Mouse (Mus musculus) hindbrain, embryonic 12.5 days (tissue): Measurements from ENCODE around the gene Gtf2h5. TPM values are rescaled to one million over a fixed set of nuclear protein-coding genes. Genes with fewer than 3 reads are reported as not detected.

Experiments
- ATAC-seq: fragments of 200-750 bp; cut with Nextera tagmentation; 2 replicates; pipeline ENCODE4 v1.8.0; 2017; ENCODE audit warnings: moderate TSS enrichment; ENCODE audit not compliant: low FRiP score
- H3K27ac ChIP-seq: fragments of 300-500 bp; sonication (generic); 2 replicates; pipeline ENCODE4 v1.5.1; 2016; ENCODE audit warnings: mild to moderate bottlenecking
- H3K27me3 ChIP-seq: fragments of 300-500 bp; sonication (generic); 2 replicates; pipeline ENCODE4 v1.6.1; 2016; ENCODE audit warnings: mild to moderate bottlenecking
- H3K36me3 ChIP-seq: fragments of 300-500 bp; sonication (generic); 2 replicates; pipeline ENCODE4 v1.6.1; 2016; ENCODE audit warnings: mild to moderate bottlenecking
- H3K4me1 ChIP-seq: fragments of 300-500 bp; sonication (generic); 2 replicates; pipeline ENCODE4 v1.6.1; 2016
- H3K4me2 ChIP-seq: fragments of 300-500 bp; sonication (generic); replicated peaks from 2 replicates; pipeline ENCODE4 v1.6.1; 2016; ENCODE audit warnings: mild to moderate bottlenecking
- H3K4me3 ChIP-seq: fragments of 300-500 bp; sonication (generic); 2 replicates; pipeline ENCODE4 v1.5.1; 2016; ENCODE audit warnings: mild to moderate bottlenecking
- H3K9ac ChIP-seq: fragments of 300-500 bp; sonication (generic); 2 replicates; pipeline ENCODE4 v1.6.1; 2016; ENCODE audit warnings: mild to moderate bottlenecking, moderate library complexity
- H3K9me3 ChIP-seq: fragments of 300-500 bp; sonication (generic); replicated peaks from 2 replicates; pipeline ENCODE4 v1.6.1; 2016; ENCODE audit warnings: mild to moderate bottlenecking
- WGBS: fragments of 180-500 bp; shearing (Covaris S2); methylation state at CpG from one replicate; pipeline ENCODE4 v1.1.7; 2016; 5-methylcytosine and 5-hydroxymethylcytosine counted together
- polyA plus RNA-seq: library from polyadenylated mRNA; unstranded; fragments of >200 nt; fragmentation: Nextera tagmentation; extraction: Ambion mirVana; gene quantifications from 2 replicates; pipeline ENCODE4 v1.2.1, GENCODE M21; 2016

The Gtf2h5 gene
- 155 and 160 TPM in 2 replicates for polyA plus RNA-seq

DNA sequence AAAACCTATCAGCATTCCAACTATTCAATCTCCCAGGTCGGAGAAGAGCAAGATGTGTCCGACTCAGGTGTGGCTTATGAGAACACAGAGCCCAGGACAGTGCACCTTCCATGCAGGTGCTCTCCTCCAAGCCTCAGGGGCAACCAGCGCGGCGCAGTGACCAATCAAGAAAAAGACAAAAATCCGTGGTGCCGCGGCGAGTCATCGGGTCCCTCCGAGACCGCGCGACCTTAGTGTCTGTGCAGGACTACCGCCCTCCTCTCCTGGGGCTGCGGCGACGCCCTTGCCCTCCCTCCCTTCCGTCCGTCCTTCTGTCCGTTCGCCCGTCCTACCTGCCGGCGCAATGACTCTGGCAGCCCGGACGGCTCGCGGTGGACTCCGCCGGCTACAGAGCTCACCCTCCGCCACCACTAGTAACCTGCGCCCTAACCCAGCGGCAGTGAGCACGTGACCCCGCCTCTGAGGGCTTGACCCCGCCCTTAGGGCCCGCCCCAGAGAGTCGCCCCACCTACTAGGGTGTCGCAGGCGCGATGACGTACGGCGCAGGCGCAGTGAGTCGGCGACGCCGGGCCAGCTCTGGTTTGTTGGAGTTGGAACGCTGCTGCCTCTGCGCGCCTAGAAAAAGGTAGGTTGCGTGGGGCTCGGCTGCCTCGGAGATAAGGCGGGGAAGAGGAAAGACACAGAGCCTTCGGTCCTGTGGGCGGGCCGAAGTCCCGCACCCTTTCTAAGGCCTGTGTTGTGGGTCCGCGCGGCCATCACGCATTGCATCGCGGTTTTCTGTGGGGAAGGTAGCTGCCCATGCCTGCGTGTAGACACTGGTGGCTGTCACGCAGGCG lies at the start of gene Gtf2h5, which contains the start of gene Serac1:
Gene Gtf2h5, plus strand, starts transcription at position 500 of the 836 bp plus-strand sequence.
Gene Serac1, minus strand, starts transcription at position 455 of the 836 bp plus-strand sequence.
- Histone ChIP-seq H3K4me3 (peak within 1 kb of the TSS; percentile 80), H3K9me3 (no peaks in the 10 kb centered on the region), H3K36me3 (peaks cover 6% of the 10 kb centered on the region), H3K27ac (peak within 1 kb of the TSS; percentile 90), H3K9ac (peak within 1 kb of the TSS; percentile 86), H3K4me1 (peaks cover 13% of the 10 kb centered on the region), H3K27me3 (no peaks in the 10 kb centered on the region), H3K4me2 (peak within 1 kb of the TSS; percentile 74)
- peak; percentile 95 for ATAC-seq
- WGBS: under 1% methylated on average over 61 of the region's 70 CpGs

DNA sequence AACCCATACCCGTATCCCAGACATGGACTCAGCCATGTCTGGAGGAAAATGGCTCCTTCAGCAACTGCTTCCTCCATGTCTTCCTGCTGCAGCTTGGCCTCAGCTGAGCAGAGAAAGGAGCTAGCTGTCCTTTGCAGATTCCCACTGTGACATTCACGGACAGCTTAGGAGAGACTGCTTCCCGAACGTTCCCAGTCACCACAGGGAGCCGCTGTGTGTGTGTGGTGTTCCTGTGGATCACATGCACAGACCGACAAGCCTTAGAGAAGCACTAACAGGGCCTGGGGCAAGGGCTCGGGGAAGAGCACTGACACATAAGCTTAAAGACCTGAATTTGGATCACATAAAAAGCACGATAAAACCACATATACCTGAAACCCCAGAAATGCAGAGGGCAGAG lies 43.9 kb upstream of the Gtf2h5 start:
- H3K9me3 ChIP-seq: no peaks in the 10 kb centered on the region
- no peaks in the 10 kb centered on the region for H3K4me1 ChIP-seq
- no peak for ATAC-seq
- no peaks in the 10 kb centered on the region for H3K36me3 ChIP-seq
- no peak overlapping the region for H3K9ac ChIP-seq
- H3K27ac ChIP-seq: no peak overlapping the region
- H3K4me2 ChIP-seq: no peak overlapping the region
- H3K4me3 ChIP-seq: no peak overlapping the region
- 37% methylated on average over 8 of the region's 8 CpGs for WGBS
- H3K27me3 ChIP-seq: no peaks in the 10 kb centered on the region; the same call in 1 of the 2 replicates

DNA sequence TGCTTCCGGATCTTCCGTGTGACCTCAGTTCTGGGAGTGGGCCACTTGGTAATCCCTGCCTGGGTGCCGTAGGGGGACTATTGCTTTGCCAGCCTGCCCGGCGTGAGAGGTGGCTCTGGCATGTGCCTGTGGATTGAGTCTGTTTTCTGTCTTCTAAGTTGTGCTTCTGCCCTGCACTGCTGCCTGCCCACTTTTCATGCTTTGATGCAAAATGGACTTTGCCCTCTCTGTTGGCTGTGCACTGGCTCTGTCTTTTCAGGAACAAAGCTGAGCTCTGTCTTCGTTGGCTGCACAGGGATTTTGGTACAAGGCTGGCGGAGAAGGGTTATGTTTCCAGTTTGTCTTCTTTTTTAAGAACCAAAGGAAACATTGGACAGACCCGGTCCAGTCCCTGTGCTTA lies 43.1 kb upstream of the Gtf2h5 start:
- Histone ChIP-seq H3K9ac (no peak overlapping the region), H3K4me1 (no peaks in the 10 kb centered on the region), H3K36me3 (no peaks in the 10 kb centered on the region), H3K27me3 (no peaks in the 10 kb centered on the region; the same call in 1 of the 2 replicates), H3K9me3 (no peaks in the 10 kb centered on the region), H3K4me3 (no peak overlapping the region), H3K27ac (no peak overlapping the region), H3K4me2 (no peak overlapping the region)
- WGBS: 87% methylated on average over 8 of the region's 8 CpGs
- no peak for ATAC-seq

DNA sequence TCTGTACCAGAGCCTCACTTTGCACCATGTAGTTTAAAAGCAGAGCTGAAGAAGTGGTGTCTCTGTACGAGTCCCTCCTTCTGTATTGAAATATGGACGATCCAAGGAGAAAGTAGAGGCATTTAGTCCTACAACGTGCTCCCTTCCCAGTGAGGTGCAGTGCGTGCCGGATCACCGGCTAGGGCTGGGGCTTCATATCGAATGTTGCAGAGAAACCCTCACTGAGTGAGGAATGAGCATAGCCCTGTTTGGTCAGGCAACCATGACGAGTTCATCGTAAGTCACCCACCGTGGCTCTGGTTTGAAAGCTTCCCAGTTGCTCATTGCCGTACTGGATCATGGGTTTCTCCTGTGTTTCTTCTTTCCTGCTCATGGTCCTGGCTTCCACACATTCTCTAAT lies 42.7 kb upstream of the Gtf2h5 start:
- Histone ChIP-seq H3K4me1 (no peaks in the 10 kb centered on the region), H3K27me3 (no peaks in the 10 kb centered on the region; the same call in 1 of the 2 replicates), H3K9ac (no peak overlapping the region), H3K4me2 (no peak overlapping the region), H3K9me3 (no peaks in the 10 kb centered on the region), H3K27ac (no peak overlapping the region), H3K36me3 (no peaks in the 10 kb centered on the region), H3K4me3 (no peak overlapping the region)
- WGBS: 88% methylated on average over 11 of the region's 11 CpGs
- ATAC-seq: no peak

DNA sequence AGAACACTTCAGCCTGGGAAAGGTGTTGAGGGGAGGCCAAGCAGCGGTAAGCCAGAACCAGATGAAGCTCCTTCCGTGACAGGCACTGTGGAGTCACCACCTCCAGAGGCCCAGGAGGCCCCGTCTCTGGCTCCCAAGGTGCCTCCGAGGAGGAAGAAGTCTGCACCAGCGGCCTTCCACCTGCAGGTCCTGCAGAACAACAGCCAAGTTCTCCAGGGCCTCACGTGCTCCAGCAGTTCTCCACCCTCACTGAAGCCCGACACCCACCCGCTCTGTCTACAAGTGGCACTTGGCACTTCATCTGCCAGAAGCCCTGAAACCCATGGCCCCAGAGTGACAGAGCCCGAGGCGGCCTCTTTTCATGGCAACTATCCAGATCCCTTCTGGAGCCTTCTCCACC lies 42.1 kb upstream of the Gtf2h5 start:
- 93% methylated on average over 10 of the region's 10 CpGs for WGBS
- ATAC-seq: no peak
- no peak overlapping the region for H3K9ac ChIP-seq
- no peaks in the 10 kb centered on the region; the same call in 1 of the 2 replicates for H3K27me3 ChIP-seq
- no peak overlapping the region for H3K27ac ChIP-seq
- H3K4me1 ChIP-seq: no peaks in the 10 kb centered on the region
- no peaks in the 10 kb centered on the region for H3K9me3 ChIP-seq
- H3K4me2 ChIP-seq: no peak overlapping the region
- no peak overlapping the region for H3K4me3 ChIP-seq
- peaks cover 4% of the 10 kb centered on the region for H3K36me3 ChIP-seq

DNA sequence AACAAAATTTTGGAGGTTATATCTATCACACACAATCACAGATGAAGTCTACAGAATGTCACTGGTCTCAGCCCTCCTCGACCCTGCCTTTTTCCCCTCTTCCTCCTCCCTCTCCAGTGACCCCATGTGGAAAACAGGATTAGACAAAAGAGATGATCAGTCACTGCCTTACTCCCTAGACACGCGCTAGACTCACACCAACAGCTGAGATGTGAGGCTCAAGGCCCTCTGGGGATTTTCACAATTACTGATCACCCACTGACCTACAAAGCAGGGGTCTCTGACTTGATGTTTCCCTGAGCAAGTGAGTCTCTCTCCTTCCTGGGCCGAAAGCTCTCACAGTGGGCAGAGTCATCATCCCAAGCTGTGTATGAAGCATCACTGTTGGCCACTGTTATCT lies 26.8 kb upstream of the Gtf2h5 start:
- H3K27me3 ChIP-seq: no peaks in the 10 kb centered on the region
- H3K4me2 ChIP-seq: no peak overlapping the region
- H3K4me3 ChIP-seq: no peak overlapping the region
- 0 out of 2 replicates have a peak, but pooled peaks cover 3% of the 10 kb centered on the region for H3K4me1 ChIP-seq
- H3K36me3 ChIP-seq: peaks cover 39% of the 10 kb centered on the region; the same call in 1 of the 2 replicates
- H3K9ac ChIP-seq: no peak overlapping the region
- no peaks in the 10 kb centered on the region for H3K9me3 ChIP-seq
- no peak overlapping the region for H3K27ac ChIP-seq
- 42% methylated on average over 4 of the region's 4 CpGs for WGBS
- no peak for ATAC-seq

DNA sequence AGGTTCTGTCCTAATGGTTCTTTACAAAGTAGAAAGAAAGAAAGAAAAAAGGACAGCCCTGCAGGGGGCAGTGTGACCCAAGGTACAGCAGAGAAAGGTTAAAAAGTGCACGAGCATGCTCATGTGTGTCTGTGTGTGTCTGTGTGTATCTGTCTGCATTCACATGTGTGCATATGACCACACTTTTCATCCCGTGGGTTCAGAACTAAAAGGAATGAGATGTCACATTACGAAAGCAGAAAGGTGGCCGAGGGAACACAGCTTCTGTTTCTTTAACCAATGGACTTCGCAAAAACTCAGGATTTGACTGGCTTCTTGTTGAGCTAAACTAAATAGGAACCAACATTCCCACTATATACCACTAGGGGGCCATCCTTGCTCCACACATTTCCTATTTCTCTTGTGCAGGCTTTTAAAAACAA lies 24.6 kb upstream of the Gtf2h5 start:
- WGBS: 27% methylated on average over 5 of the region's 5 CpGs
- ATAC-seq: no peak
- H3K4me2 ChIP-seq: no peak overlapping the region
- H3K9me3 ChIP-seq: no peaks in the 10 kb centered on the region
- no peaks in the 10 kb centered on the region for H3K27me3 ChIP-seq
- H3K4me1 ChIP-seq: 0 out of 2 replicates have a peak, but pooled peaks cover 3% of the 10 kb centered on the region
- no peak overlapping the region for H3K27ac ChIP-seq
- H3K36me3 ChIP-seq: peaks cover 36% of the 10 kb centered on the region; the same call in 1 of the 2 replicates
- H3K9ac ChIP-seq: no peak overlapping the region
- no peak overlapping the region for H3K4me3 ChIP-seq

DNA sequence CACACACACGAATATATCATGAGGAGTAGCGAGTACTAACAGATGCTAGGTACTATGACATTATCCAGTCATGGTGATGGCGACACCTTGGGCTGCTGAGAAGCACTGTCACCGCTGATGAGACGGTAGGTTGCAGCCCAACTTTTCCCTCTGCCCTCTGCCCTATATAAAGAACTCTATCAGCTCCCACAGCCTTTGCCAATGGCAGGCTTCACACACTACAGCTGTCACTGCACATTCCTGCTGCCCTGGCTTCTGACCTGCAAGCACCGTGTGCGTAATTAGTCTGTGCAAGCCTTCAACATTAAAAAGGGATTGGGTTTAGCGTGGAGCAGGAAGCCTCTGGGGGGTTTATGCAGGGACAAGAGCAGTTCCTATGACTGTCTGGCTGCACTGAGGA lies 16.8 kb upstream of the Gtf2h5 start:
- Histone ChIP-seq H3K36me3 (peaks cover 65% of the 10 kb centered on the region), H3K4me2 (no peak overlapping the region), H3K27ac (no peak overlapping the region), H3K4me1 (no peaks in the 10 kb centered on the region), H3K27me3 (no peaks in the 10 kb centered on the region), H3K9ac (no peak overlapping the region), H3K4me3 (no peak overlapping the region), H3K9me3 (no peaks in the 10 kb centered on the region)
- no peak for ATAC-seq
- WGBS: 78% methylated on average over 8 of the region's 8 CpGs

DNA sequence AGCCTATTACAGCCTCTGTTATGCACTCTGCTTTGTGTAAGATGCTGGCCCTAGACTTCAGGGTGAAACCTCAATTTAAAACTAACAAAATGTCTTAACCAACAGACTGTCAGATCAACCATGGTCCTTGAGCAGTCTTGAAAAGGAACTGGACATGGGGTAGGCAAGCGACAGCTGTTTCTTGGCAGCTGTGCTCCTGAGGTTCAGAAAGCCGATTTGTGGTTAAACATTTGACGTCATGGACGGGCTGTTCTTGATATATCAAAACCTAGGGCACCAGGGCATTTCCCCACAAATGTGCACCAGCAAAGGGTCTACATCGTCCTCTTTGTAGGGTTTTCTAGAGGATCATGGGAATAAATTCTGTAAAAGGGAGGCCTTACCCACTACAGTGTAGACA lies 16.1 kb upstream of the Gtf2h5 start:
- H3K27me3 ChIP-seq: no peaks in the 10 kb centered on the region
- H3K9ac ChIP-seq: no peak overlapping the region
- no peaks in the 10 kb centered on the region for H3K9me3 ChIP-seq
- WGBS: 92% methylated on average over 5 of the region's 5 CpGs
- no peaks in the 10 kb centered on the region for H3K4me1 ChIP-seq
- no peak overlapping the region for H3K4me3 ChIP-seq
- peaks cover 62% of the 10 kb centered on the region for H3K36me3 ChIP-seq
- no peak overlapping the region for H3K4me2 ChIP-seq
- ATAC-seq: no peak
- H3K27ac ChIP-seq: no peak overlapping the region

DNA sequence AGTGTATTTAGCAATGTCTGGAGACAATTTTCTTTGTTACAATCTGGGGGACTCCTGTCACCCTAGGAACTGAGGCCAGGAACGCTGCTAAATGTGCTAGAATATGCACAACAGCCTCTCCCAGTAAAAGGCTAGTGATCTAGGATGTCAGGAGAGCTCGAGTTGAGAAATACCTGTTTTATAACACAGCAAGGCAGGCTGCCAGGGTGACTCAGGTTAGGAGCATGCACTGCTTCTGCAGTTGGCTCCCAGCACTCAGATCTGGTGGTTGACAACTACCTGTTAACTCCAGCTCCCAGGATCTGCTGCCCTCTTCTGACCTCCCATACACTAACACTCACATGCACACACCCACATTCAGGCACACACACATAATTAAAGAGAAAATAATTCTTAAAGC lies 13.6 kb upstream of the Gtf2h5 start:
- no peaks in the 10 kb centered on the region for H3K9me3 ChIP-seq
- WGBS: 83% methylated on average over 2 of the region's 2 CpGs
- H3K4me2 ChIP-seq: no peak overlapping the region
- H3K36me3 ChIP-seq: peaks cover 71% of the 10 kb centered on the region
- H3K4me3 ChIP-seq: no peak overlapping the region
- no peaks in the 10 kb centered on the region for H3K27me3 ChIP-seq
- H3K9ac ChIP-seq: no peak overlapping the region
- H3K27ac ChIP-seq: no peak overlapping the region
- ATAC-seq: no peak
- H3K4me1 ChIP-seq: no peaks in the 10 kb centered on the region

DNA sequence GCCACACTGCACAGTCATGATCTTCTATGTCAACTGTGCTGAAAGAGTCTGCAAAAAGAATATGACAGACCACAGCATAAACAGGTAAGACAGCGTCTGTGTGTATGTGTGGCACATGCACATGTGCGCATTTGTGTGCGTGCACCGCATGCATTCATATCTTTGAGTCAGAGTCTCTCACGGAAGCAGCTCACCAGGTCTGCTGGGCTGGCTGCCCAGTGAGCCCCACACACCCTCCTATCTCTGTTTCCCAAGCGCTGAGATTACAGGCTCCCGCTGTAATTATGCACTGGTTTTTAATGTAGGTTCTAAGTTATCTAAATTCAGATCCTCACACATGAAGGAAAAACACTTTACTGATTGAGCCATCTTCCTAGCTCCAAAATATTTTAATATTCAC lies 12.0 kb upstream of the Gtf2h5 start:
- H3K4me1 ChIP-seq: no peaks in the 10 kb centered on the region
- no peak for ATAC-seq
- no peaks in the 10 kb centered on the region for H3K9me3 ChIP-seq
- WGBS: 98% methylated on average over 7 of the region's 7 CpGs
- H3K9ac ChIP-seq: no peak overlapping the region
- no peak overlapping the region for H3K4me3 ChIP-seq
- no peak overlapping the region for H3K27ac ChIP-seq
- peaks cover 84% of the 10 kb centered on the region for H3K36me3 ChIP-seq
- H3K27me3 ChIP-seq: no peaks in the 10 kb centered on the region
- H3K4me2 ChIP-seq: no peak overlapping the region

DNA sequence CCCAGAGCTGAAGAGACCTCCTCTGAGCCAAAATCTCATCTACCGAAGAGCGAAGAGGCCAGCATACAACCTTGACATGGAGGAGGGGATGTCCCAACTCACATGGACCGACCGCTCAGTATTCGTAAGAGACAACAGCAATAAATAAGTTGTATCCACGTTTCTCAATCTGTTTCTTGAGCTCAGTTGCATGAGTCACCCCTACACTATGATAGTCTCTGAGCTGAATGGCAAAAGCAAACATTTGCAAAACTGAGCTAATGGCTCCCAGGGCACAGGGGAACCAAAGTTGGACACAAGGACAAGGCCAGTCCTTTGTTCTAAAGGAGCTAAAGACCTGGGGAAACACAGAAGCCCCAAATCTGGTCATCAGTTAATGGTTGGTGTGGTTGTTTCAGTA lies 9.7 kb upstream of the Gtf2h5 start:
- WGBS: 93% methylated on average over 6 of the region's 6 CpGs
- no peak overlapping the region for H3K4me2 ChIP-seq
- no peaks in the 10 kb centered on the region for H3K27me3 ChIP-seq
- no peak overlapping the region for H3K27ac ChIP-seq
- no peak overlapping the region for H3K9ac ChIP-seq
- H3K9me3 ChIP-seq: no peaks in the 10 kb centered on the region
- H3K4me1 ChIP-seq: no peaks in the 10 kb centered on the region
- H3K4me3 ChIP-seq: no peak overlapping the region
- ATAC-seq: no peak
- H3K36me3 ChIP-seq: peaks cover 75% of the 10 kb centered on the region

DNA sequence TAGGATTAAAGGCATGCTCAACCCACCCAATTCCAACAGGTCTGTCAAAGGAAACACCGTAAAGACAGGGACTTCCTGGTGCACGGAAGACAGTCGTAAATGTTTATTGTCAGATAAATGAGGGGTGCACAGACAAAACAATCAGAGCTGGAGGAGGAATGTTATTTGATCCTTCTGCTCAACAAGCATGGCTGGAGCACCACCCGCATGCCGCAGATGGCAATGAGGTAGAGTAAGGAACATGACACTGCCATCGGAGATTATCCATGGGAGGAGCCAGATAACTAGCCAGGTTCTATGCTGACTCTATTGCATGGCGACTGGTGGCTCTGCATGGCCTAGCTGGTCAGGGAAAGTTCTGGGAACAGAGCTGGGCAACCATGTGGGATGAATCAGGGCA lies 6.2 kb upstream of the Gtf2h5 start:
- H3K36me3 ChIP-seq: peaks cover 53% of the 10 kb centered on the region
- peaks cover 3% of the 10 kb centered on the region; the same call in 1 of the 2 replicates for H3K4me1 ChIP-seq
- no peak overlapping the region for H3K27ac ChIP-seq
- H3K4me3 ChIP-seq: no peak overlapping the region
- WGBS: 89% methylated on average over 7 of the region's 7 CpGs
- H3K4me2 ChIP-seq: no peak overlapping the region
- H3K9ac ChIP-seq: no peak overlapping the region
- no peaks in the 10 kb centered on the region for H3K9me3 ChIP-seq
- H3K27me3 ChIP-seq: no peaks in the 10 kb centered on the region
- no peak for ATAC-seq
